Mouse (Mus musculus) monocyte, adult 5-6 weeks (primary cell): Measurements from ENCODE around the gene Fadd. TPM values are rescaled to one million over a fixed set of nuclear protein-coding genes. Genes with fewer than 3 reads are reported as not detected.

Experiments
- ATAC-seq: fragments of 153-309, 156-312 bp; replicated peaks from 2 replicates; pipeline ENCODE4 v1.8.0; 2017; ENCODE audit warnings: mild to moderate bottlenecking; ENCODE audit not compliant: low TSS enrichment, insufficient number of reproducible peaks, severe bottlenecking, poor library complexity, low FRiP score
- total RNA-seq: library from RNA; stranded (forward); fragments of 200-1000, 200-491, 200-594 nt; gene quantifications from 3 replicates; pipeline ENCODE4 v1.2.3, GENCODE M21; 2017

The Fadd gene
- total RNA-seq, 1 experiment from 2014 or later = 5.4 TPM

DNA sequence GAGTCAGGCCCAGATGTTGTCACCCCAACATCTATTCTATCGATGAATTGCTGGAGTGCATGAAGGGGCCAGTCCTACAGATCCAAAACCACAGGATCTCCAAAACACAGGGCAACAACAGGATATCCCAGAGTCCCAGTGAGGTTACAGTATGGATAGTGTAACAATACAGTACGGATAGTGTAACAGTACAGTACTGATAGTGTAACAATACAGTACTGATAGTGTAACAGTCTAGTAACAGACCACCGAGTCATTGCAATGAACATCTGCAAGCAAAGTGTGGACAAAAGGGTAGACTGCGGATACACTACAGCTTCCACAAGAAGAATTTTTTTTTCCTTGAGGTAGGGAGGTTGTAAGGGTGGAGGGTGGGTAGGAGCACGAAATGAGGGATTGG is 40.9 kb downstream of the Fadd start:
- ATAC-seq = no peak

- no peak for ATAC-seq
Measured at GRCm38 (mm10) chr7:144539146-144539545, 43.1 kb downstream of the Fadd start.

DNA sequence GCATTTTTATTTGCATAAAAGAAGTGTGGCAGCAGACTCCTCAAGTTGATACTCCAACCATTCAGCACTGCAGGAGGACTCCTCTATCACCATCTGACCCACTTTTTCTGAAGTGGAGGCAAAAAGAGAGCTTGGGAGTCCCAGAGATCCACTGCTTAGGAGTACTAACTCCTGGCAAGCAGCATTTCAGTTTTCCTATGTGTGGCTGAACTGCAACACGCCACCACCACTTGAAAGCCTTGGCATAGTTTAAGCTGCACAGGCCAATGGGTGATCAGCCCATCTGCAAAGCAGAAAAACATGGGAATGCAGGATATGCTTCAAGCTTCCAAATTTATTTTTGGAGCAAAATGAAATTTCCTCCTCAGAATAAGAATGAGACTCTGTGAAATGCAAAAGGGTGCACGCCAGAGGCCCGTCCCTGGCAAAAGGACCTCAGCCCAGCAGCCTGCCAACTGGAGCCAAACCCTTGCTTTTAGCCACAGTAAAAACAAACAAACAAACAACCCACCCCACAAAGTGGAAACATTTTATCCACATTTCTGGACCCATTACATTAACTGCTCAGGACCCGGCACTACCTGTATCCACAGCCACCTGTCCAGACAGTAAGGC is 44.1 kb downstream of the Fadd start:
- ATAC-seq = no peak

GRCm38 (mm10) chr7:144536367-144536766 is 45.9 kb downstream of the Fadd start:
- no peak for ATAC-seq

GRCm38 (mm10) chr7:144534773-144535172 is 47.5 kb downstream of the Fadd start:
- ATAC-seq = no peak

DNA sequence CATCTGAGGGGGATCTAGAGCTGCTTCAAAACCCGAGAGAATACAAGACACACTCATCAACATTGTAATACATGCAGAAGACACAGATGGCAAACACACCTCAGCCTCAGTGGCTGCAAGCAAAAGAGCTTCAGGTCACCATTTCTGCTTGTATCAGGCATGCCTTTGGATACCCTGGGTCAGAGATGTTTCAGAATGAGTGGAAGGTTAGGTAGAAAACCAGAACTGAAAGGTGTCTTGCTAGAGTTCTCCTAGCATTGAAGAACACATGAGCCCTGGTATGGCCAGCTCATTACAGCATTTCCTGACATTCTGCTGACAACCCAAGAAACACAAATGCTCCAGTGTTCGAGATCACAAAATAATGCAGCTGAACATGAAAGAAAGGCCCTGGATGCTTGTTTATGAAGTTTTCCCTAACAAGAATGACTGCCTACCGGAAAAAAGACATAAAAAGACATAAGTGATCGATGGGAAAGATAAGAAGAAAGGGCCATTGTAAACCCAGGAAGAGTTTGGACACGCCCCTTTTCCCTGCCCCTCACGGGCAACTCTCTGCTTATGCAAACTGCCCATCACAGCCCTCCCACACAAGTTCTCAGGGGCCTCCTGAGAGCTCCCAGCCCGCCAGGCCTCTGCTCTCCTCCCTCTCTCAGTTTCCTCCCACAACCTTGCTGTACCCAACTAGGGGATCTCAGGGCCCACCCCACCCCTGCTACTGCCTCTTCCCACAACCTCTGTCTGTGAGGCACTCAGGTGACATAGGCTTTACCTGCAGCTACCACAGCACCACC is 50.5 kb downstream of the Fadd start:
- no peak for ATAC-seq

- no peak for ATAC-seq
Measured at GRCm38 (mm10) chr7:144529851-144530250, 52.4 kb downstream of the Fadd start.

- ATAC-seq = no peak
Measured at GRCm38 (mm10) chr7:144527723-144528221, 54.5 kb downstream of the Fadd start.

Other genes starting within 250 kb of the Fadd start
- 2.1 to 5.7 TPM (median 3.0 TPM) in 3 replicates for gene Cttn, start 111.5 kb downstream of the Fadd start, total RNA-seq
- 36.7 to 111 TPM (median 42.1 TPM) in 3 replicates for gene Ppfia1, start 28.7 kb downstream of the Fadd start, total RNA-seq
- 0.38 TPM in 1 of 3 replicates, not detected in the others for gene Ano1, start 169.5 kb upstream of the Fadd start, total RNA-seq